Mouse (Mus musculus) left cerebral cortex, adult 2 months (tissue): ENCODE results near the gene Tns1. TPM values are rescaled to one million over a fixed set of nuclear protein-coding genes. Genes with fewer than 3 reads are reported as not detected.

Experiments
- DNase-seq, 2 experiments: peaks; one replicate each; pipeline ENCODE4 v3.0.0; 2021 to 2022; ENCODE audit warnings: low spot score in 2 of 2, mixed read lengths in 1 of 2; ENCODE audit errors: extremely low spot score in 1 of 2
- H3K27ac ChIP-seq: fragments of 200-600 bp; 2 replicates; pipeline ENCODE4 v1.8.1; 2022
- H3K4me3 ChIP-seq: fragments of 200-600 bp; 2 replicates; pipeline ENCODE4 v1.8.1; 2022
- CTCF ChIP-seq: fragments of 200-600 bp; IDR thresholded peaks from 2 replicates; pipeline ENCODE4 v1.8.1; 2022; ENCODE audit warnings: antibody characterized with exemption, mild to moderate bottlenecking, moderate library complexity
- intact Hi-C: fragments of 180-260 bp; cut with DNase I; formaldehyde crosslinking; loops from one replicate; pipeline ENCODE4 v1.15.1; 2025
- total RNA-seq, 2 experiments: library from RNA; stranded (reverse); gene quantifications; 2 replicates each; pipeline ENCODE4 v1.2.3; 2021

The Tns1 gene
- total RNA-seq, 2 experiments from 2014 or later: 43.5 to 46.4 TPM

DNA sequence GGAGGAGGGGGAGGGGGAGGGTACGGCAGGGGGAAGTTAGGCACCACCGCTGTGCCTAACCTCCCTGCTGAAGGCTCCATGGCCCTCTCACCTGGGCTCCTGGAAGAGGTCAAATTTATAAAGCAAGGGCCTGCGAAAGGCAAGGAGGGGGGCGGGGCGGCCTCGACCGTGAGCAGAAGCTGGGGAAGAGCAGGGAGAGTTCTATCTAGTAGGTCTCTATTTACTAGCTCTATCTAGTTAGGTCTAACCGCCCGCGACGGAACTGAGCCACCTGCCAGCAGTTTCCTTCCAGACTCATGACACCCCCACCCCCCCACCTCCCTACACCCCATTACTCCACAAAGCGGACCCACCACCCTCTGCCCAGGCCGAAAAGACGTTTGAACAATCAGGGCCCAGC, 56.4 kb downstream of the Tns1 start:
- TF ChIP-seq CTCF: no peak
- DNase-seq: no peak
- H3K27ac ChIP-seq: no peak overlapping the region
- intact Hi-C loops: no loop called here
- H3K4me3 ChIP-seq: peak overlapping the region; percentile 30; the same call in 1 of the 2 replicates

DNA sequence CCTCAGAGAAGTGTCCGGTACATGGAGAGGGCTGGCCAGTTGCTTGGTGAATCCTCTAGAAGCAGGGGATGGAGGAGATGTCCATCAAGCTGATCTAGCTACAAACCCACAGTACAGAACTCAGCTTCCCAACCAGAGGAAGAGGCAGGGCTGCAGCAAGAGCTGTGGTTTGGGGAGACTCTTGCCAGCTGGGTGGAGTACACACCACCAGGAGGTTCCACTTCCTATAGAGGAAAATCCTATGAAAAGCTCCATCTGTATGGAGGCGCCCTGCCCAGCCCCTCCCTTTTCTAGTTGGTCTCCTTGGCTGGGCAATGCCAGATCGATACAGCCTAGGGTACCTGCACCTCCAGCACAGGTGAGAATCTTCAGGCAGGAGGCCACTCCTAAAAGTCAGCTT, 57.7 kb downstream of the Tns1 start:
- intact Hi-C loops: no loop called here
- no peak for DNase-seq
- TF ChIP-seq CTCF: no peak
- Histone ChIP-seq H3K4me3 (no peak overlapping the region), H3K27ac (no peak overlapping the region)

DNA sequence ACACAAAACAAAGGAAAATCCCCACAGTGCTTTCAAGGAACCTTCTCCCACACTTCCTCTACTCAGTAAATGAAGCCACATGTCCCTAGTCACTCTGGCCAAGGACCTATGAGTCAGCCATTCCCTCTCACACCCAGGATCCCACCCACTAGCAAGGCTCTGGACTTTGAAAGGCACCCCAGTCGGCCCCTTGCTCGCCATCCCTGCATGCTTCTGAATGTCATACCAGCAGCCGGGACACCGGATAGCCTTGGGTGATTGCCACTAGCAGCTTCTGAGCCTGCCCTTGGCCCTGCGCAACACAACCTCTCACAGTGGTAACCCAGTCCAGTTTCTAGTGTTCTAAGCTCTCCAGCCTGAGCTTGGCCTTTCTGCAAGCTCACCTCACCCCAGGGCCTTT, 58.2 kb downstream of the Tns1 start:
- intact Hi-C loops: no loop called here
- no peak overlapping the region for H3K4me3 ChIP-seq
- DNase-seq: no peak
- no peak overlapping the region for H3K27ac ChIP-seq
- TF ChIP-seq CTCF: no peak

DNA sequence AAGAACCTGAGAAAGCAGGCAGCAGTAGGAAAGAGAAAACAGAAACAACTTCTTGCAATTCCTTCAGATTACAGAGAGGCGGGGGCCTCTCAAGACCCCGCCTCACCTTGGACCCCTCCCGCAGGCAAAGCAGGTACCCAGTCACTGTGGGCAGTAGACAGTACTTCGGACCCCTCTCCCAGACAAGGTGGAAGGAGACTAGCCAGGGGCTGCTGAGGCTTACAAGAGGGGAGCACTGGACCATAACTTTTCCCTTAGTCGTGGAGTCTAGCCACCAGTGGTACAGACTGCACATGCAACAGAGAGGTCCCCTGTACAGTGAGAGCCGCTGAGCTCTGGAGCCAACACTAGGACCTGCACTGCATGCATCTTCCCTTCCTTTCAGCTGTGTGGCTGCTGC, 64.2 kb downstream of the Tns1 start:
- TF ChIP-seq CTCF: no peak
- Histone ChIP-seq H3K27ac (no peak overlapping the region), H3K4me3 (no peak overlapping the region)
- DNase-seq: no peak
- intact Hi-C loops: no loop called here

DNA sequence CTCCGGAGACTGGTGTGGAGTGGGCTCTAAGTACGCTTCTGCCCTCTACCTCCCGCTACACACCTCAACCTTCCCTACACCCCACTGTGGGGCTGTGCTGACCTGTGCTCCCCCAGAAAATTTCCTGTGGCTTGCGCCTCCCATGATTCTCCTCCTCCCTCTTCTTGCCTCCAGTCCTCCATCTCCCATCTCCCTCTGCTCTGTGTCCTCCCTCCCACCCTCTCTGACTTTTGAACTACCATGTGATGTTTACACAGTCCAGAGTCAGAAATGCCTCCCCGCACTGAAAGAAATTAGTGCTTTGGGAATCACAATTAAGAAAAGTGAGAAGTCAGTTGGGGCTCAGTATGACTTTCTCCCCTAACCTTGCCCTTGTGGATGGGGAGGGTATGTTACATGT, 64.7 kb downstream of the Tns1 start:
- H3K4me3 ChIP-seq: no peak overlapping the region
- intact Hi-C loops: no loop called here
- DNase-seq: no peak
- no peak for TF ChIP-seq CTCF
- no peak overlapping the region for H3K27ac ChIP-seq

DNA sequence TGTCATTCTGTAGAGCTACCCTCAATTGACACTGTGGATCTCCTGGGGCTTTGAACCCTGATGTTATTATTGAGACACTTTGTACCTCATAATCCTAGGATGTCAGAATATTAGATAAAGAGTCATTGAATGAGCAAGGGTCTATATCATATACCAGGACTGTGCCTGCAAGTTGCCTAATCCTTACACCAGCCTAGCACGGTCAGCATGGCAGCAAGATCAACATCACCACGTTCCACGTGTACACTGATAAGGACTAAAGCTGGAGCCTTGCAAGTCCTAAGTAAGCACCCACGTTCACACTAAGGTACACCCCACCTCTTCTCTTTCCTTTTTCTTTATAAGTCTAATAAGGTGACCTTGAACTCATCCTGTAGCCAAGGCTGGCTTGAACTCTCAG, 65.5 kb downstream of the Tns1 start:
- Histone ChIP-seq H3K27ac (no peak overlapping the region), H3K4me3 (no peak overlapping the region)
- intact Hi-C loops: no loop called here
- DNase-seq: no peak
- no peak for TF ChIP-seq CTCF

DNA sequence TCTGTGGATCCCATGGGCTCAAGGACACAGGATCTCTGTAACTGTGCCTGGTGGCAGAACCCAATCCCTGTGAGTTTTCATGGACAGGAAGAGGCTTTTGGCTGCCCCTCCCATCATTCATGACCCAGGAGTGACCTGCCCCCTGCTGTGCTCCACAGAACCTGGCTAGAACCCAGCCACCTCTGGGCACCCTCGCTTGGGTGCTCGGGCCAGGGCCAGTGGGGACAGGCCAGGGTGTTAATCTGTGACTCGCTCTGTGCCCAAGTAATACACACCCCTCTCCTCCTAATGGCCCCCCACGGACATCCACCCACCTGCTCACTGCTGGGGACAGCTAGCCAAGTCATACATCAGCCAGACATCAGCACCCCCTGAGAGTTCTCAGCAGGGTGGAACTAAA, 65.9 kb downstream of the Tns1 start:
- H3K4me3 ChIP-seq: no peak overlapping the region
- no peak for TF ChIP-seq CTCF
- DNase-seq: no peak
- intact Hi-C loops: no loop called here
- no peak overlapping the region for H3K27ac ChIP-seq

DNA sequence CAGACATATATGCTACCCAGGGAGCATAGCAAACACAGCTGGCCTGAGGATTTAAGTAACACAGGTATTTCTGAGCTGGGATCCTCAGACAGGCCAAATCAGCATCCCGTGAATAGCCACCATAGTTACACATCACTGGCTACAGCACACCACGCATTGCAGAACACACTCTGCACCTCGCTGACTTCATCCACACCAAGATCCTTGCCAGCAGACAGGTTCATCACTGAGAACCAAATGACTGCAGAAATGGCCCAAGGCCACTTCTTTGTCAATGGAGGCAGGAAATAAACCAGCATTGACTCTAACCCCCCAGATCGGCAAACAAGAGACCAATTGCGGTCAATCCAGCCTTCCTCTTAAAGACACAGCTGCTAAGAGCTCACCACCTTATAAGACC, 66.7 kb downstream of the Tns1 start:
- no peak overlapping the region for H3K27ac ChIP-seq
- no peak for DNase-seq
- no peak overlapping the region for H3K4me3 ChIP-seq
- intact Hi-C loops: no loop called here
- no peak for TF ChIP-seq CTCF

DNA sequence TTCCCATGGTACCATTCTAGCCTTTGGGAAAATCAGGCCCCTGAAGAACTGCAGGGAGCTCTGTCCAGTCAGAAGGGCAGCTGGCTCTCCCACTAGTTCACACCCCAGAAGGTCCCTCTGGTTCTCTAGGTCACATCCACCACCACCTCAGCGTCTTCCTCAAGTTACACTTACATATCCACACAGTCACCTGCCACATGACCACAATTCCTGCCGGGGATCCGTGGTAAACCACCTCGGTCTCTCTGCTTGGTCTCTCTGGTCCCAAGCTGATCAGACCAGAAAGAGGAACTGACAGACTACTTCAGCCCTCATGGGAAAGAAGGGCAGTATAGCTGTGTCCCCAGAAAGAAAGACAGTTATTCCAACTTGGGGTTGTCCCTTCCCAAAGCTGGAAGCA, 68.7 kb downstream of the Tns1 start:
- no peak overlapping the region for H3K27ac ChIP-seq
- no peak for TF ChIP-seq CTCF
- intact Hi-C loops: no loop called here
- no peak for DNase-seq
- no peak overlapping the region for H3K4me3 ChIP-seq

DNA sequence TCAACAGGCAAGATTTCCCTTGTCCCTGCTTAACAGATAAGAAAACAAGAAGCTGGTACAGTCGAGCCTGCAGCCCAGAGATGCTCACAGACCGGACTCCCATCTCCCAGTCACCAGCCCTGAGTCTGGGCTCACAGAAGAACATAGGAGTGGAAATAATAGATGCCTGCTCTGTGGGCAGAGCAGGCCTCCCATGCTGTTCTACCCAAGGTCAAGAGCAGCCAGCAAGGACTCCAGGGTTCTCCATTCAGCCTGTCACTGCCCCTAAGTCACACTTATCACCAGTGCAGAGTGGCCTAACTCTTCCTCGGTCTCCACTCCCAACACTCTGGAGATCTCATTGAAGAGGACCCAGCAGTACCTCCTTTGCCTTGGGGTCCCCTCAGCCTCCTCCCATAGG, 69.8 kb downstream of the Tns1 start:
- intact Hi-C loops: no loop called here
- Histone ChIP-seq H3K27ac (no peak overlapping the region), H3K4me3 (no peak overlapping the region)
- TF ChIP-seq CTCF: no peak
- DNase-seq: no peak

DNA sequence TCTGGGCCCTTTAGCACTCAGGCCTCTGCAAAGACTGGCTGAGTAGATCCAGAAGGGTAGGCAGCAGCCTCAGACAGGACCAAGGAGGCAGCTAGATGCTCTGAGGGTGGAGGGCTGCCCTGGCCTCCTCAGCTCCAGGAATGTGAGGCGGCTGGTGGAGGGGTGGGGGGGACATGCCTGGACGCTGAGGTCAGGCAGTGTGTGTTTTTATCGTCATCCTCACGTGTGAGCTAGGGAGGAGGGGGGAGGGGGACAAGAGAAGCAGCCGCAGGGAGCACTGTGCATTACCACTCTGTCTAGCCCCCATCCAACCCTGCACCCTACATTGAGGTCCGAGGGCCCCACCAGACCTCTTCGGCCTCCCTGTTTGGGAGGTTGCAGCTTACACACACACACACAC, 70.2 kb downstream of the Tns1 start:
- no peak overlapping the region for H3K27ac ChIP-seq
- TF ChIP-seq CTCF: no peak
- H3K4me3 ChIP-seq: no peak overlapping the region
- intact Hi-C loops: no loop called here
- DNase-seq: no peak

DNA sequence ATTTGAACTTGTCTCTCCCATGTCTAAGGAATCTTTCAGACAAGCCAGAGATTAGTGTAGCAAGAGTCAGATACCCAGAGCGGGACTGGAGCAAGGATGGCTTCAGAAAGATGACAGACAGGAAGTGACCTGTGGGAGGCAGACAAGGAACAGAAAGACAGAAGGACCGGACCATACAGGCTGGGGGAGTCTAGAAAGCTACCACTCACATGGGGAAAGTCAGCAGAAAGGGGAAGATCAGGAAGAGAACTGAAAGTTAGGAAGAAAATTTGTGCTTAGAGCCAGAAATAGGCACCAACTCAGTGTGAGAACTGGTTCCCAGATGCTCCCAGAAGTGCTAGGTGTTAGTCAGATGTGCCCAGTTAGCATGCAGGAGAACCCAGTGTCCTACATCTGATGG, 71.2 kb downstream of the Tns1 start:
- no peak for DNase-seq
- intact Hi-C loops: no loop called here
- Histone ChIP-seq H3K4me3 (no peak overlapping the region), H3K27ac (no peak overlapping the region)
- no peak for TF ChIP-seq CTCF

DNA sequence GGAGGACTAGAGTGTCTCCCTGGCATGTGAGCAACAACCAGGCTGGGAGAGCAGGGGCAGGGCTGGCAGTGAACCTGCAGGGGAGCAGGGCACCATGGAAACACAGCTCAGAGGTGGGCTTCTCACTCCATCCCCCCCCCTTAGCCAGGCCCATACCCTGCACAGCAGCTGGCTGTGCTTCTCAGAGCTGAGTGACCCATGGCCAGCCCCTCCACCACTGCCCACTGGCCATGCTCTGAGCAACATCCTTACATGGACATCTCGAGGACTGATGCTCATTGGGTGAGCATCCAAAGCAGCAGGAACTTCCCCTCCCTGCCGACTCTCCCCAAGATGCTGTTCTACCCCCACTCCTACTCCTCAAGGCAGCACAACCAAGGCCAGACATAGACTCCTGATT, 72.9 kb downstream of the Tns1 start:
- no peak overlapping the region for H3K4me3 ChIP-seq
- no peak for DNase-seq
- H3K27ac ChIP-seq: no peak overlapping the region
- intact Hi-C loops: no loop called here
- no peak for TF ChIP-seq CTCF

DNA sequence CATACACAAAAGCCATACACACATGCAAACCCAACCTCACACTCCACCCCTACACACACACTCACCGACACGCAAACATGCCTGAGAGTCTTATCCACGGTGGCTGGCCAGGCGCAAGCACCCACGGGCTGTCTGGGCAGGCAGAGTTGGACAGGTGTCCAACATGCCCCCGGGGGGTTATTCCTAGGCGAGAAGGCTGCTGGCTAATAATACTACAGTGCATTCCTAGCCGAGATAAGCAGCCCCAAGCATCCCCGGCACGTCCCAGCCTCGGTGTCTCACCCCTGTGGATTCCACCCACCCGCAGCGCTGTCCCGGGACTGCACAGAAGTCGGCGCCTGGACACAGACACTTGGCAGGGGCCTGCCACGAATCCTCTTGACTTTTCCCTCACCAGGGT, 74.8 kb downstream of the Tns1 start:
- intact Hi-C loops: no loop called here
- no peak overlapping the region for H3K27ac ChIP-seq
- H3K4me3 ChIP-seq: no peak overlapping the region
- no peak for DNase-seq
- no peak for TF ChIP-seq CTCF
